Mouse (Mus musculus) left cerebral cortex, adult 9 months (tissue): ENCODE data around the gene Cabp7.
A peak's percentile ranks its signal among the peaks of the same experiment; 100 is the strongest.

Experiments used
- DNase-seq, 2 experiments: peaks; one replicate each; pipeline ENCODE4 v3.0.0; 2022; ENCODE audit warnings: low spot score in 2 of 2

Gene Cabp7

DNA sequence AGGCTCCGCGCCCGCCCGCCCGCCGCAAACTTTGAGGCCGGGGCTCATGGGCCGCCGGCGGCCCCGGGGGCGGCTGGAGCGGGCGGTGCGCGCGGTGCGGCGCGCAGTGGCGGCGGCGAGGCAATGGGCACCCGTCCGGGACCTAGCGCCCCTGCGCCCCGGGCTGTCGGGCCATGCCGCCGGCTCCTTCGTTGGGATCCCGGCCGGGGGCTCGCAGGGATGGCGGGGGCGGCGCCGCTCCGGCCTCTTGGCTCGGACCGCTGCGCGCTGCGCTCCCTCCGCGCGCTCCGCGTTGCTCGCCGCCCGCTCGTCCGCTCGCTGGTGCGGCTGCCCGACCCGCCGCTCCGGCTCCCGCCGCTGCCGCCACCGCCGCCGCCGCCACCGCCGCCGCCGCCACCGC, at the start of gene Cabp7:
TSS of gene Cabp7 (minus strand) at position 46 of the 400 bp plus-strand sequence.
- no peak for DNase-seq

DNA sequence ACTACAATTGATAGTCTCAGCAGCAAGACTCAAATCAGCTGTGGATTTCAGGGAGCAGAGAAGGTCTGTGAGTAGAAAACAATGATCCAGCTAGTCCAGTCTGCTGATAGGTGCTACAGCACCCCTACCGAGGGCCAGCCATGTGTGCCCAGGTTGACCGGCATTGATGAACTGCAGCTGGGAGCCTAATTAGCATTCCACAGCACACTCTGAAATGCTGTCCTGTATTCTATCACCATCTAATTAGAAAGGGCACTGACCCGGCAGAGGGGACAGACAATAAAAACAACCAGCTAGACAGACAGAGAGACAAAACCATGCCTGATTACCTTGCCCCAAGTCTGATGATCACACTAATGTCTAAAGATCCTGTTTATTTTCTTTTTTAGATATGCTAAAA, 46.4 kb upstream of the Cabp7 start:
- DNase-seq: no peak

DNA sequence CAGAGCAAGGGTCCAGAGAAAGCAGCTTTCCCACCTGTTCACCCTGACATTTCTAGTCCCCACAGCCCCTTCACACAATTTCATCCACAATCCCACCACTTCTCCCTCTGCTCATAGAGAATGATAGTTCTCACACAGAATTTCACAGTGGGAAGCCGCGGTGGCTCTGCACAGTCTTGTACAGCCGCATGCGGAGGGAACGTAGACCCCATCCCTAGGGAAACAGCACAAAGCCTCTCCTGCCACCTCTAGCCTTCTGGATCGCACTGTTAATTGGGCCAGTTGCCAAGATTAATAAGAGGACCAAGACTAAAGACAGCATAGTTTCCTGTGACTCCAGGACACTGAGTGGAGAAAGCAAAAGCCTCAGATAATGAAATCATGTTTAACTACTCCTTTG, 45.0 kb upstream of the Cabp7 start:
- no peak for DNase-seq

DNA sequence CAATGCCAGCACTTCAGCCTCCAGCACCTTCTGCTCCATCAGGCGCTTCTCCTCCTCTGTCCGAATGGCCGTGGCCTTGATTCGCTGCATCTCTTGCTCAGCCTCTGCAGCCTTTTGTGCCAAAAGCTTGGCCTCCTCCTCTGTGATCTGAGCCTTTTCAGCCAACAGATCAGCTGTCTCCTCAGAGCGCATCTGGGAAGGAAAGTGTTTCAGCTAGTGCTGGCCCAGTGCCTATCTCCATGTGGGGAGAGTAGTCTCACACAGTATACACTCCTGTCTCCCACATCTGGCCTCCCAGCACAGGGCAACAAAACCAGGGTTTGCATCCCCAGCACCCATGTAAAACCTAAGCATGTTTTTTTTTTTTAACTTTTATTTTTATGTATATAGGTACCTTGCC, 43.1 kb upstream of the Cabp7 start:
- no peak for DNase-seq

GRCm38 (mm10) chr11:4784629-4785142, 38.1 kb upstream of the Cabp7 start:
- no peak for DNase-seq

- DNase-seq: no peak
Observed at GRCm38 (mm10) chr11:4783116-4783515, 36.5 kb upstream of the Cabp7 start.

GRCm38 (mm10) chr11:4780927-4781326, 34.3 kb upstream of the Cabp7 start:
- DNase-seq: no peak

GRCm38 (mm10) chr11:4772925-4773324, 26.3 kb upstream of the Cabp7 start:
- peak in 1 of 2 experiments; percentile 66 for DNase-seq

DNA sequence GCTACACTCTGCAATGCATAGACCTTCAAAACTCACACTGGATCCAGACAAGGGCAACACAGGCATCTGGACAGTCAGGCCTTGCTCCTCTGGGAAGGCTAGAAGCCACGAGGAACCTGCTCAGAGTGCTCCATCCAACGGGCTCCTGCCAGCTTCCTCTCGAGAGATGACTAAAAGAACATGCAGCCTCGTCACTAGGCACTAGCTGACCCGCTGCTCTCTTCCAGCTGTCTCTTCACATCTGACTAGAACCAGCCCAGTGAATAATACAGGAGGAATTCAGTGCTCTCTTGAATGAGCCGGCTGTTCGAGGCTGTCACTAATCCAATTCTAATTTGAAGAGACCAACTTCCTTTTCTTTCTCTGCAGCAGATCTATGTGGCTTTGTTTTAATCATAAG, 25.2 kb upstream of the Cabp7 start:
- no peak for DNase-seq

GRCm38 (mm10) chr11:4769881-4770280, 23.3 kb upstream of the Cabp7 start:
- DNase-seq: no peak

GRCm38 (mm10) chr11:4769293-4769692, 22.7 kb upstream of the Cabp7 start:
- no peak for DNase-seq

- no peak for DNase-seq
Observed at GRCm38 (mm10) chr11:4768399-4768798, 21.8 kb upstream of the Cabp7 start.

GRCm38 (mm10) chr11:4764476-4764875, 17.9 kb upstream of the Cabp7 start:
- no peak for DNase-seq

- no peak for DNase-seq
Observed at GRCm38 (mm10) chr11:4763631-4764030, 17.1 kb upstream of the Cabp7 start.

- DNase-seq: no peak
Observed at GRCm38 (mm10) chr11:4762511-4762910, 15.9 kb upstream of the Cabp7 start.

GRCm38 (mm10) chr11:4761991-4762390, 15.4 kb upstream of the Cabp7 start:
- no peak for DNase-seq

DNA sequence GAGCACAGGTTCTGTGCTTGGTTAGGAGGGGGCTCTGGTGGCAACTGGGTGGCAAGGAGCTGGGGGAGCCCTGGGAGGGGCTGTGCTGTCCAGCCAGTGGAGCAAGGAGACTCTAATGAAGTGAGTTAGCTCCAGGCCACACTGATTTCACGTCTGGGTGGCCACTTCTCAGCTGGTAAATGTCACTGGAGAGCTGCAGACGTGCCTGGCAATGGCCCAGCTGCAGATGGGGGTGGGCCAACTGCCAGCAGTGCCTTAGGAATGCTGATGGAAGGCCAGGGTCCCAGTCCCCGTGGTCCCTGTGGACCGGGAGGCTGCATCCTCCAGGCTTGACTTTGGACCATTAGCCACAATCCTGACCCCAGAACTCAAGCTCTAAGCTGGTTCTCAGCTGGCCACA, 13.9 kb upstream of the Cabp7 start:
- no peak for DNase-seq

- DNase-seq: no peak
Observed at GRCm38 (mm10) chr11:4757789-4758158, 11.2 kb upstream of the Cabp7 start.

DNA sequence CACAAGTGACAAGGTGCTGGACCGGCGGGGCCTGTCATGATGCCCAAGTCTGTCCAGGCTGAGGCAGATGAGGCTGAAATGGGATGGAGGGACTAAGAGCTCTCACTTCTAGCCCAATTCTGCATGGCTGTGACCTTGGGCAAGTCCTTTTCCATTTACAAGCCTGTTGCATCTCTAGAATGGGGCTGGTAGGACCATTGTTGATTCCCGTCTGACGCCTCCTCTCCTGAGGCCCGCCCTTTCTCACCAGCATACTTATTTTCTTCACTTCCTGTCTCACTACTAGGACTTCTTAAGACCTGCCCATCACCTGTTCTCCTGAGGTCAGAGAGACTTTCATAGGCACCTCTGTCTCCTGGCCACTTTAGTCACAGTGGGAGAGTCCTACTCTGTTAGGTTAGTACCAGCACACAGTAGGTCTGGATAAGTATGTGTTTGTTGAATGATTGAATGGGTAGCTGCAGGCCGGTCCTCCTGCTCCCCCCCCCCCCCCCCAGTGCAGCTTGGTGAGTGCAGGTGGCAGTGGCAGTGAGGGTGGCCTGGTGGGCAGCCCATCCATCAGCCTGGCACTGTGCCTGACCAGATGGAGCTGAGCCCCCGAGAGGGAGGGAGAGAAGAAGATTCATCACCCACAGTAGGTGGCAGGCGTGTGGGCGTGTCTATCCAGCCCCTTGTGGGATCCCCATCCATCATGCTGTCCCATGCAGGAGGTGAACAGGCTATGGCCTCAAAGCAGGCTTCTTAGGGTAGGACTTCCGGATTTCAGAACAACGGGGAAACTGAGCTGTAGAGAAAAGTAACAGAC, 10.6 kb upstream of the Cabp7 start:
- no peak for DNase-seq

- DNase-seq: no peak
Observed at GRCm38 (mm10) chr11:4756460-4756859, 9.9 kb upstream of the Cabp7 start.

DNA sequence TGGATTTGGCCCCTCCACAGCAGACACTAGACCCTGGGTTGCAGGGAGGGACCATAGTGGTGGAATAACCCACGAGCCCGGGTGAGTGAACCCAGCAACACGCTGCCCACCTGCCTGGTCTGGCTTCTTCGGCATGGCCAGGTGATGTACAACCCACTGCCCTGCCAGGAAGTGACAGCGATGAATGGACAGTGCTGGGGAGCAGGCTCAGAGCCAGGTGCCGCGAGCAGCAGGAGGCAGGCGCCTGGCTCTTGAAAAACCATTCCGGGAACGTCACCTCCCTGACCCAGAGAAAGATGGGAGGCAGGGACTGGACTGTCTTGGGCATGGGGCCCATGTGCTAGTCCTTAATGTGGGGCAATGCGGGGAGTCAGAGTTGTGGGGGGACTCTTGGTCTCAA, 8.3 kb upstream of the Cabp7 start:
- no peak for DNase-seq

- no peak for DNase-seq
Observed at GRCm38 (mm10) chr11:4754036-4754435, 7.5 kb upstream of the Cabp7 start.

DNA sequence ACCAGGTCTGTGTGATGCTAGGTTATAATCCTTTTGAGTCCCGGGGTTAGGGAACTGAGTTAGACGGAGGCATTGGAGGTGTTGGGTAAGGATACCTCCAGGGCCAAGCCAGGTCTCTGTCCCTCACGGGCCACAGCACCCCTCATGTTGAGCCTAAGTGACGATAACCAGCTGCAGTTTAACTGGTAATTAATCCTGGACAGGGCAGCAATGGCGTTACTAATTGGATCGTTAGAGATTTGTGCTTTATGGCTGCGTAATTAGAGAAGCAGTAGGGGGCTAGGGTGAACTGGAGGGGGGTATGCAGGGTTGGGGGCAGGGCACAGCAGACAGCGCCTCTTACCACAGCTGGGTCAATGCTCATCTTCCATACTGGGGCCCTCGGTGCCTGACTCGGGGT, 6.3 kb upstream of the Cabp7 start:
- DNase-seq: no peak

DNA sequence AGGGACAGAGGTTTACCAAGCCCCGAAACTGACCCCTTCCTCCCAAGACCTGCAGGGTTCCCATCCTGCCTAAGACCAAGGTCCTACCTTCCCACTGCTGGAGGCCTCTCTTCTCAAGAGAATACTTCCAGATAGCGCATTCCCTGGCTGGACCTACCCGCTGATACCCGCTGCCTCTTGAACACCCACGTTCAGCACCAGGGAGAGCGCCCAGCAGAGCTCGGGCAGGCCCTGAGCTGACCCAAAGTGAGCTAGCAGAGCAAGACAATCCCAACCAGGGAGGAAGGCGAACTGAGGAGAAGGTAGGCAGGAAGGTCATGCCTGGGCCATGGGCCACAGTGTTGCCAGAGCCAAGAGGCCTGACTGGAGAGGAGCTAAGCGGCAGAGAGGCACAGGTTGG, 3.7 kb upstream of the Cabp7 start:
- no peak for DNase-seq
